Mouse (Mus musculus) erythroid progenitor cell, adult 5-6 weeks (primary cell): Measurements from ENCODE around the gene M1ap. TPM values are rescaled to one million over a fixed set of nuclear protein-coding genes. Genes with fewer than 3 reads are reported as not detected.

ENCODE experiments used
- ATAC-seq: replicated peaks from 2 replicates; pipeline ENCODE4 v1.8.0; 2016; ENCODE audit warnings: moderate number of reproducible peaks, mild to moderate bottlenecking, moderate TSS enrichment, inconsistent platforms; ENCODE audit not compliant: poor library complexity, low FRiP score, severe bottlenecking
- total RNA-seq, 2 experiments: library from RNA; stranded (forward) in 1 of 2; stranded (reverse) in 1 of 2; fragments of 150-400 nt in 1 of 2; fragments of 186-747, 209-891 nt in 1 of 2; gene quantifications; 2 replicates each; pipeline versions ENCODE4 v1.2.3 to v1.2.4; 2015 to 2017; ENCODE audit warnings: low replicate concordance in 2 of 2

Gene M1ap
- total RNA-seq, 2 experiments from 2014 or later = 4.6 to 19.8 TPM

GRCm38 (mm10) chr6:82927617-82928016, 19.1 kb upstream of the M1ap start:
- ATAC-seq = no peak

GRCm38 (mm10) chr6:82934616-82935230, 12.0 kb upstream of the M1ap start:
- ATAC-seq = no peak

DNA sequence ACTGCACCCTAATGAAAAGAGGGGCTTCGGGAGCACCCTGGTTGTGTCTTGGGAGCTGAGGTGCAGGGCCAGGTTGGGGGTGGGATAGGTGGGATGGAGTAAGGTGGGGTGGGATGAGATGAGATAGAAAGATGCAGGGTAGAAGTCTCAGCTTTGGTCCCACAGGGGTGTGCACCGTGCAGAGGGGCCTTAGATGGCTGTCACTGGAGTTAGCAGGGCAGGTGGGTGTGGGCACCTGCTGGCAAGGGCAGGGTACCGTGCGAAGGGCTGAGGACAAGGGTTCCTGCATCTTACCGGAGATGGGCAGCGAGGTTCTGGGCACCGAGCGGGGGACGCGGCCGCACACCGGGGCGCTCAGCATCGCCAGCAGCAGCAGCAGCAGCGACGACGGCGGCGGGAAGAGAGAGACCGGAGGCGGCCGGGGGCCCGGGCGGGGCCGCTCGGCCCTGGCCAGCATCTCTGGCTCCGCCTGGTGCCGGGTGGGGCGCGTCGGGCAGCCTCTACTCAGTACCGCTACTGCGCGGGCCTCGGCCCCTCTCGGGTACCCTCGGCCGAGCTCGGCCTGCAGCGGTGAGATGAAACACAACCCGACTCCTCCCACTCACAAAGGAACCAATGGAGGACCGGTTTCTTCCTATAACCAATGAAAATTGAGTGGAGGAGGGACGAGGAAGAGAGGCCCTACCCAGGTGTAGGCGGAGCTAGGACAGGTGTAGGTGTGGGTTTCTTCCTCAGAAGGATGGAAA, 7.4 kb upstream of the M1ap start, which contains the start of gene Sema4f:
Sema4f (minus strand) TSS at position 603 of the 746 bp plus-strand sequence.
- 0 out of 2 replicates have a peak, but pooled peaks have one; percentile 42 for ATAC-seq

GRCm38 (mm10) chr6:82940765-82941164, 5.9 kb upstream of the M1ap start:
- ATAC-seq = no peak

GRCm38 (mm10) chr6:82945750-82946149, 952 bp upstream of the M1ap start:
- ATAC-seq = no peak

- no peak for ATAC-seq
These were observed 10.0 kb downstream of the M1ap start for GRCm38 (mm10) chr6:82956553-82957251.

GRCm38 (mm10) chr6:82961664-82962063, 15.0 kb downstream of the M1ap start:
- no peak for ATAC-seq

DNA sequence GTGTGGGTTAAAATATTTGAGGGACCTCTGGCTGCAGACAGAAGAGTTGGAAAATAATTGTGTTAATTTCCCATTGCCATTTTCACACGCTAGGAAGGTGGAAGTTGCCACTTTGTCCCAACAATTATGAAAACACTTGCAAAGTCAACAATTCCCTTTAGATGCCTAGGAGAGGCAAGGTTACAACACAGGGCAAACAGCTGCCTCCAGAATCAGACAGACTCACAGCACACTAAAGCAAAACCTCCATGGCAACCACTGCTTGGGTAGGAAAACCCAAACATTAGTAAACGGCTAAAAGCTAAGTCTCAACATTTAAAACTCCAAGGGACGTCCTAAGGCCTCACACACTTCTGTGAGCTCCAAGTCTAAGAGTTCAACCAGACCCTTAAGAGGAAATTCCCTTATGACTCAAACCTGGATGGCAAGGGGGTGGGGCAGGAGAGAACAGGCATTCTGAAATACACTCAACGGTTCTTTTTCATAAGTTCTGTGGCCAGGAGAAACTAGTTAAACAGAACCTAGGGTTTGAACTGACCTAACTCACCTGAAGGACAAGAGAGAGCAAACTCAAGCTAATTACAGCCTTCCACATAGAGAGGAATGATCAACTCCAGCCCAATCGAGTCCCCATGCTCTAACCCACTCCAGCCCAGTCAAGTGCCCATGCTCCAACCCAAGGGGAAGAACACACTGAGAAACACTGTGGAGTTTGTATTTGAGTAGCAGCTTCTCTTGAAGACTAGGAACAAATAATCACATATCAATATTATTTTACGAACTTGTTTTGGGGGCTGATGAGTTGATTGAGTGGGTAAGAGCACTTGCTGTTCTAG, 22.8 kb downstream of the M1ap start:
- no peak for ATAC-seq

DNA sequence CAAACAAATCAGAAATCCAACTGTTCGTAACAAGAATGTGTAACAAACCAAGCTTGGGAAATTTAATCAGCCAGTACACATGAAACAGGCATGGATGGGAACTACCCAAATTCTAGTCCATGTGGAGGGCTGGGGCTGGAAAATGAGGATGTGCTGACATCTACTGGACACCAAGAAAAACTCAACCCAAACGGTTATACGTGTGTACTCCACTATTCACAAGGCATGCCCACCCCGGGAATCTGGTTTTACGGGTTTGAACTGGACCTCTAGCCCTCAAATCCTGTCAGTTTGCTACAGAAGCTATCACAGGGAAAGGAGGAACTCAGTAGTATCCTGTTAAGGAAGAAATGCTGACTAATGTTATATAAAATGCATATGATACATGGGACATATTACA, 24.3 kb downstream of the M1ap start:
- ATAC-seq = no peak

- no peak for ATAC-seq
These were observed 40.8 kb downstream of the M1ap start for GRCm38 (mm10) chr6:82987411-82987971.

- ATAC-seq = no peak
These were observed 47.0 kb downstream of the M1ap start for GRCm38 (mm10) chr6:82993696-82994095.

DNA sequence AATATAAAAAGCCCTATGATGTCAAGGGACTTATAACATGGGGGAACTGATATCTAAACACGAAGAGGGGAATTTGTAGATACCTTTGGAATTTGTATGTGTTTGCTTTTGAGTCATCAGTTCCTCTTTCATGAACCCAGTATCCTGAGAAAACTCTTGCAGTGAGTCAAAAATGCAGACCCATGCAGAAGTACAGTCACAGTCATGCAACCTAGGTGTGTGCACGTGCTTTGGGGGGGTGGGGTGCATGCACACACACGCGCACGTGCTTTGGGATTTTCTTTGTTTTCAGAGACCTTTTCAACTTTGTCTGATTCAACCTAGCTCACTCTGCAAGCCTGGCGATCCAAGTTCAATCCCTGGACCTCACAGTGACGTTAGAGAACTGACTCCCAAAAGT, 47.7 kb downstream of the M1ap start:
- ATAC-seq = no peak

GRCm38 (mm10) chr6:82996740-82997315, 50.1 kb downstream of the M1ap start:
- peak; percentile 90 for ATAC-seq

- ATAC-seq = peak; percentile 32
These were observed 50.9 kb downstream of the M1ap start for GRCm38 (mm10) chr6:82997511-82998102.

DNA sequence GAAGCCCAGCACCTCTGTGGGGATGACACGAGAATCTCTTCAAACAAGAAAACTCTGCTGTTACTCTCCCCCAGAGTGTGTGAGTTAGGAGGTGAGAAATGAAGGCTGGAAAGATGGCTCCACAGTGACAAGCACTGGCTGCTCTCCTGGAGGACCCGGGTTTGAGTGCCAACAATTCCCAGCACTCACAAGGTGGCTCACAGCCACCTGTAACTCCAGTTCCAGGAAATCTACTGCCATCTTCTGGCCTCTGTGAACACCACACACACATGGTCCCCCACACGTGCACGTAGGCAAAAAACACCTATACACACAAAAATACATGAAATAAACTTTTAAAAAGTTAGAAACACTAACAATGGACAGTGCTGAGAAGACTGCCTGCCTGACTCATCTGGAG, 51.6 kb downstream of the M1ap start:
- peak; percentile 44 for ATAC-seq

- ATAC-seq = no peak
These were observed 53.3 kb downstream of the M1ap start for GRCm38 (mm10) chr6:82999986-83000385.

GRCm38 (mm10) chr6:83003082-83003481, 56.4 kb downstream of the M1ap start:
- ATAC-seq = no peak

DNA sequence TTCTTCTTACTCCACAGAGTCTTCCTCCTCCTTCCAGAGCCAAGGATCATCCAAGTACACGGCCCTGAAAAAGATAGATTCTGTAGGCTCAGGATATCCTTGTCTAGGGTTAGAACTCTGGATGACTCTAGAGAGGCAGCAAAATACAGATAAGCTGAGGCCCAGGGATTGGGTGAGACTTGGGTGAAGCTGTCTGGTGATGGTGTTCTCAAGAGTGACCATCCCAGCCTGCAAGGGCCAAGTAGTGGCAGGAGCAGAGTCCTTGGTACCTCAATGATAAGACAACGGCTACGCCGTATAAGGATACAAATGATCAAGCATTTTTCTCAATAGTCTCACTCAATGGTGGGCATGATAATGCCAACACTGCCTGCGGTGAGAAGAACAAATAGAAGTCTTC, 57.1 kb downstream of the M1ap start:
- peak; percentile 72 for ATAC-seq

- ATAC-seq = no peak; the same call in 1 of the 2 replicates
These were observed 57.6 kb downstream of the M1ap start for GRCm38 (mm10) chr6:83004309-83004708.
